21 mouse cellular contexts compared by ENCODE assay signal in the genomic region with DNA sequence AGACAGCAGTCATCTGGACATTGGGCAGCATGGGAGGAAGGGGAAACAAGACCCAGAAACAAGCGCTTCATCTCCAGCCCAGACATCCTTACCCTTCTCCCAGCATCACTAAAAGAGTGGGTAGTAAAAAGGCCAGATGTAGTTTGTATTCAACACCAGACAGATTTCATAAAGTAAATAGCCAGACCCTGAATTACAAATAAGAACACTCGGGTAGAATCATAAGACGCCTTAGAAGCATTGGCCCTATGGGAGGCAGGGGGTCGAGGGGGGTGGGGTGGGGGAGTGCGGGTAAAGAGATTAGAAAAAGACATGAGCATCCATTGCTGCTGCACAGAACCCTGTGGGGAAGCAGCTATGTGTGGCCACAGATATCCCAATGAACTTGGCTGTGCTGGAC.
DNase-seq lines count a peak whose midpoint lies in the region; ATAC-seq and TF ChIP-seq lines count a peak whose summit lies in the region.
"Had no signal": no experiment of that assay in that cellular context is flagged by ENCODE, and none has a peak within 500 bp of the region (broad histone marks: within the 10 kb centered on the region; RNA-seq: fewer than 3 reads in every experiment).

No protein-coding gene starts in this region.

- H3K27me3 ChIP-seq in kidney, embryonic 15.5 days, result no peaks in the 10 kb centered on the region
- H3K27me3 ChIP-seq in lung, embryonic 14.5 days (ENCODE audit: insufficient read depth, low read length), result no peaks in the 10 kb centered on the region
- H3K27me3 ChIP-seq in lung, embryonic 16.5 days (ENCODE audit: control insufficient read depth, insufficient read depth, low read depth, low read length), result no peaks in the 10 kb centered on the region
- H3K27me3 ChIP-seq in embryonic facial prominence, embryonic 10.5 days (replicated peaks; ENCODE audit: low read depth, poor library complexity, severe bottlenecking), result peaks cover 25% of the 10 kb centered on the region
- H3K27me3 ChIP-seq: embryonic facial prominence, embryonic 12.5 days; forebrain, embryonic 13.5 days; forebrain, embryonic 15.5 days had no signal

- no peaks in the 10 kb centered on the region for H3K36me3 ChIP-seq in kidney, embryonic 15.5 days
- no peaks in the 10 kb centered on the region for H3K36me3 ChIP-seq in lung, embryonic 14.5 days (ENCODE audit: insufficient read depth)
- H3K36me3 ChIP-seq in lung, embryonic 16.5 days (ENCODE audit: control insufficient read depth, insufficient read depth, low read length), result no peaks in the 10 kb centered on the region
- no peaks in the 10 kb centered on the region for H3K36me3 ChIP-seq in embryonic facial prominence, embryonic 10.5 days (replicated peaks)
- H3K36me3 ChIP-seq: embryonic facial prominence, embryonic 12.5 days; forebrain, embryonic 15.5 days had no signal

- ATAC-seq in kidney, embryonic 15.5 days (replicated peaks; ENCODE audit: low FRiP score), result no peak
- ATAC-seq in lung, embryonic 14.5 days (ENCODE audit: insufficient read depth), result peak; percentile 88
- peak; percentile 89 for ATAC-seq in lung, embryonic 16.5 days (ENCODE audit: low read depth)
- ATAC-seq: forebrain, embryonic 13.5 days; forebrain, embryonic 15.5 days had no signal

- H3K9me3 ChIP-seq in kidney, embryonic 15.5 days (replicated peaks), result no peaks in the 10 kb centered on the region
- no peaks in the 10 kb centered on the region for H3K9me3 ChIP-seq in lung, embryonic 14.5 days (ENCODE audit: low read depth, low read length)
- H3K9me3 ChIP-seq in lung, embryonic 16.5 days (ENCODE audit: control insufficient read depth, low read length), result no peaks in the 10 kb centered on the region
- no peaks in the 10 kb centered on the region for H3K9me3 ChIP-seq in embryonic facial prominence, embryonic 10.5 days
- H3K9me3 ChIP-seq: embryonic facial prominence, embryonic 12.5 days; forebrain, embryonic 13.5 days; forebrain, embryonic 15.5 days had no signal

- peaks cover 8% of the 10 kb centered on the region; the same call in 1 of the 2 replicates for H3K4me1 ChIP-seq in kidney, embryonic 15.5 days
- peaks cover 5% of the 10 kb centered on the region; the same call in 1 of the 2 replicates for H3K4me1 ChIP-seq in lung, embryonic 14.5 days (ENCODE audit: insufficient read depth)
- H3K4me1 ChIP-seq in lung, embryonic 16.5 days (replicated peaks; ENCODE audit: control insufficient read depth, insufficient read depth, low read length), result 0 out of 2 replicates have a peak, but pooled peaks cover 9% of the 10 kb centered on the region
- peaks cover 21% of the 10 kb centered on the region for H3K4me1 ChIP-seq in embryonic facial prominence, embryonic 10.5 days

- 61% methylated on average over 5 of the region's 5 CpGs for WGBS in kidney, embryonic 15.5 days
- WGBS in lung, embryonic 14.5 days, result 34% methylated on average over 5 of the region's 5 CpGs
- 44% methylated on average over 5 of the region's 5 CpGs for WGBS in lung, embryonic 16.5 days
- 79% methylated on average over 5 of the region's 5 CpGs for WGBS in embryonic facial prominence, embryonic 10.5 days

- no peak overlapping the region for H3K9ac ChIP-seq in kidney, embryonic 15.5 days
- H3K9ac ChIP-seq in lung, embryonic 14.5 days, result no peak overlapping the region
- H3K9ac ChIP-seq in lung, embryonic 16.5 days (ENCODE audit: low read length), result no peak overlapping the region
- H3K9ac ChIP-seq: embryonic facial prominence, embryonic 12.5 days; forebrain, embryonic 13.5 days; forebrain, embryonic 15.5 days had no signal

- TF ChIP-seq CTCF in lung, embryonic 14.5 days (IDR thresholded peaks at IDR 0.05; ENCODE audit: low read depth), result no peak

- peak overlapping the region; percentile 67 for H3K27ac ChIP-seq in kidney, embryonic 15.5 days
- peak overlapping the region; percentile 65; the same call in 1 of the 2 replicates for H3K27ac ChIP-seq in lung, embryonic 14.5 days (ENCODE audit: low read depth)
- no peak overlapping the region; the same call in 1 of the 2 replicates for H3K27ac ChIP-seq in lung, embryonic 16.5 days (ENCODE audit: low read length)
- peak overlapping the region; percentile 24; the same call in 1 of the 2 replicates for H3K27ac ChIP-seq in embryonic facial prominence, embryonic 10.5 days (replicated peaks)
- H3K27ac ChIP-seq: embryonic facial prominence, embryonic 12.5 days; forebrain, embryonic 13.5 days; forebrain, embryonic 15.5 days had no signal

- DNase-seq in kidney, adult 9 months, result no peak
- DNase-seq in lung, embryonic 14.5 days, result peak; percentile 88
- no peak for DNase-seq in lung, postnatal 14 days
- DNase-seq in lung, postnatal 10 days, result no peak
- DNase-seq in embryonic facial prominence, embryonic 10.5 days (ENCODE audit: low spot score), result no peak
- DNase-seq in heart, postnatal 4 days, result no peak
- DNase-seq: adrenal gland, adult 2 months; adrenal gland, postnatal 10 days; adrenal gland, postnatal 25 days; cerebellum, adult 11 months; cerebellum, adult 18-20 months; cerebellum, adult 8-10 months; cerebellum, adult 9-11 months; cerebellum, postnatal 14 days; cerebellum, postnatal 36 days; embryo, embryonic 11 days had no signal

- H3K4me3 ChIP-seq in kidney, embryonic 15.5 days (replicated peaks), result no peak overlapping the region
- H3K4me3 ChIP-seq in lung, embryonic 14.5 days (ENCODE audit: low read depth, low read length), result no peak overlapping the region
- no peak overlapping the region for H3K4me3 ChIP-seq in lung, embryonic 16.5 days (ENCODE audit: low read length)
- no peak overlapping the region for H3K4me3 ChIP-seq in embryonic facial prominence, embryonic 10.5 days
- H3K4me3 ChIP-seq: embryonic facial prominence, embryonic 12.5 days; forebrain, embryonic 13.5 days; forebrain, embryonic 15.5 days had no signal

- H3K4me2 ChIP-seq in kidney, embryonic 15.5 days, result no peak overlapping the region
- no peak overlapping the region for H3K4me2 ChIP-seq in lung, embryonic 14.5 days
- no peak overlapping the region for H3K4me2 ChIP-seq in lung, embryonic 16.5 days (ENCODE audit: low read depth, low read length)
- H3K4me2 ChIP-seq: embryonic facial prominence, embryonic 12.5 days; forebrain, embryonic 13.5 days; forebrain, embryonic 15.5 days had no signal
